Mouse (Mus musculus): Measurements from ENCODE around the gene Stim1.

DNA sequence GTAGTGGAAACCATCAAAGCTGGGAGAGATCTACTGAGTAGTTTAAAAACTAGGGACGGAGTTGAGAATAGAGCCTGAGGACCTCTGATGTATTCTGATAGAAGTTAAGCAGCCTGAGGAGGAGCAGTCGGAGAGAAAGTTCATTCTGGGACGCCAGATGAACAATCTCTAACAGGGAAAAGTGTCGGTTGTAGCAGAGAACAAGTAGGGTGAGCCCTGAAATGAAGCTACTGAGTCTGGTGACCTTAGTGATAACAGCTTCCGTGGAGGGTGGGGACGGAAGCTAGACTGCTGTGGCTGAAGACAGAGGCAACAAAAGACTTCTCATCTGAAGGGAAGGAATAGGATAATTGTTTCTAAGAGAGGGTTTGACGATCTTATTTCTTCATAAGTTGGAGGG lies 47.8 kb downstream of the Stim1 start:
- TF ChIP-seq CTCF (conservative IDR thresholded peaks at IDR 0.05; ENCODE audit: insufficient read depth, insufficient read length, low read depth, low read length) (no peak), POLR2A (IDR thresholded peaks at IDR 0.05; ENCODE audit: low read depth, low read length) (no peak)
